Mouse (Mus musculus) C2C12 (cell line): ENCODE results near the gene Filip1l.

Experiments
- CEBPB ChIP-seq: IDR thresholded peaks from one replicate; pipeline ENCODE4 v1.6.1; 2011; ENCODE audit warnings: low read depth, mild to moderate bottlenecking, control low read depth, moderate library complexity
- CTCF ChIP-seq: IDR thresholded peaks from one replicate; pipeline ENCODE4 v1.5.1; 2011; ENCODE audit not compliant: control insufficient read depth, insufficient read depth, insufficient read length
- USF1 ChIP-seq: IDR thresholded peaks from one replicate; pipeline ENCODE4 v1.6.1; 2011; ENCODE audit warnings: low read depth, mild to moderate bottlenecking, control low read depth, moderate library complexity

GRCm38 (mm10) chr16:57500851-57501250 is 148.0 kb downstream of the Filip1l start:
- TF ChIP-seq CTCF, result no peak
- TF ChIP-seq CEBPB, result no peak
- TF ChIP-seq USF1, result no peak
